Mouse (Mus musculus): ENCODE results near the gene Zfp706.

- TF ChIP-seq GATA1 (IDR thresholded peaks at IDR 0.05; ENCODE audit: low read length) (no peak), TAL1 (IDR thresholded peaks at IDR 0.05; ENCODE audit: low read length) (no peak)
Measured at GRCm38 (mm10) chr15:36991353-36991752, 16.2 kb downstream of the Zfp706 start.
